Mouse (Mus musculus): Measurements from ENCODE around the gene Zbtb16.

The Zbtb16 gene

GRCm38 (mm10) chr9:48767666-48768432 is 68.2 kb downstream of the Zbtb16 start:
- in situ Hi-C loops (cut with MboI) = no loop called here

GRCm38 (mm10) chr9:48765927-48766326 is 70.1 kb downstream of the Zbtb16 start:
- in situ Hi-C loops (cut with MboI) = no loop called here

GRCm38 (mm10) chr9:48764311-48764710 is 71.7 kb downstream of the Zbtb16 start:
- in situ Hi-C loops (cut with MboI) = no loop called here

GRCm38 (mm10) chr9:48761732-48762637 is 74.0 kb downstream of the Zbtb16 start:
- in situ Hi-C loops (cut with MboI) = no loop called here

GRCm38 (mm10) chr9:48761175-48761556 is 74.9 kb downstream of the Zbtb16 start:
- in situ Hi-C loops (cut with MboI) = no loop called here

GRCm38 (mm10) chr9:48760449-48761174 is 75.4 kb downstream of the Zbtb16 start:
- in situ Hi-C loops (cut with MboI) = no loop called here

GRCm38 (mm10) chr9:48759098-48759497 is 76.9 kb downstream of the Zbtb16 start:
- in situ Hi-C loops (cut with MboI) = no loop called here

GRCm38 (mm10) chr9:48757650-48758580 is 78.1 kb downstream of the Zbtb16 start:
- in situ Hi-C loops (cut with MboI) = no loop called here

GRCm38 (mm10) chr9:48756261-48756812 is 79.7 kb downstream of the Zbtb16 start:
- in situ Hi-C loops (cut with MboI) = no loop called here

- in situ Hi-C loops (cut with MboI) = no loop called here
These were observed 80.5 kb downstream of the Zbtb16 start for GRCm38 (mm10) chr9:48755438-48756070.

GRCm38 (mm10) chr9:48754418-48754817 is 81.6 kb downstream of the Zbtb16 start:
- in situ Hi-C loops (cut with MboI) = no loop called here

- in situ Hi-C loops (cut with MboI) = no loop called here
These were observed 82.1 kb downstream of the Zbtb16 start for GRCm38 (mm10) chr9:48753881-48754280.

GRCm38 (mm10) chr9:48751900-48752299 is 84.1 kb downstream of the Zbtb16 start:
- in situ Hi-C loops (cut with MboI) = no loop called here

- in situ Hi-C loops (cut with MboI) = no loop called here
These were observed 86.4 kb downstream of the Zbtb16 start for GRCm38 (mm10) chr9:48749666-48750065.

- in situ Hi-C loops (cut with MboI) = no loop called here
These were observed 86.9 kb downstream of the Zbtb16 start for GRCm38 (mm10) chr9:48749168-48749567.

- in situ Hi-C loops (cut with MboI) = no loop called here
These were observed 87.3 kb downstream of the Zbtb16 start for GRCm38 (mm10) chr9:48748761-48749160.

- in situ Hi-C loops (cut with MboI) = no loop called here
These were observed 87.8 kb downstream of the Zbtb16 start for GRCm38 (mm10) chr9:48748216-48748615.

GRCm38 (mm10) chr9:48746506-48746905 is 89.5 kb downstream of the Zbtb16 start:
- in situ Hi-C loops (cut with MboI) = no loop called here

- in situ Hi-C loops (cut with MboI) = no loop called here
These were observed 90.5 kb downstream of the Zbtb16 start for GRCm38 (mm10) chr9:48745347-48746119.

GRCm38 (mm10) chr9:48744916-48745315 is 91.1 kb downstream of the Zbtb16 start:
- in situ Hi-C loops (cut with MboI) = no loop called here
